Mouse (Mus musculus) midbrain, postnatal 0 days (tissue): Measurements from ENCODE around the gene Sptlc2. TPM values are rescaled to one million over a fixed set of nuclear protein-coding genes. Genes with fewer than 3 reads are reported as not detected.
A peak's percentile ranks its signal among the peaks of the same experiment; 100 is the strongest.
"Not testable (repeated sequence)": the region's sequence is repeated elsewhere in the genome, so short reads cannot be mapped to it uniquely, and the experiment has no call there.

ENCODE experiments used
- ATAC-seq: fragments of 200-750 bp; cut with Nextera tagmentation; 2 replicates; pipeline ENCODE4 v1.8.0; 2017; ENCODE audit warnings: moderate number of reproducible peaks, mild to moderate bottlenecking, moderate TSS enrichment, moderate library complexity; ENCODE audit not compliant: low FRiP score
- DNase-seq: peaks from one replicate; pipeline ENCODE4 v3.0.0-alpha.2; 2015; ENCODE audit warnings: low spot score
- H3K27ac ChIP-seq: fragments of 300-500 bp; sonication (generic); 2 replicates; pipeline ENCODE4 v1.5.1; 2014; ENCODE audit warnings: low read depth, mild to moderate bottlenecking, low read length, mixed read lengths
- H3K27me3 ChIP-seq: fragments of 300-500 bp; sonication (generic); 2 replicates; pipeline ENCODE4 v1.6.1; 2014; ENCODE audit warnings: low read length, control low read depth, mixed read lengths; ENCODE audit not compliant: insufficient read depth
- H3K36me3 ChIP-seq: fragments of 300-500 bp; sonication (generic); 2 replicates; pipeline ENCODE4 v1.6.1; 2014; ENCODE audit warnings: low read length, control low read depth, mixed read lengths; ENCODE audit not compliant: insufficient read depth
- H3K4me1 ChIP-seq: fragments of 300-500 bp; sonication (generic); 2 replicates; pipeline ENCODE4 v1.6.1; 2014; ENCODE audit warnings: mild to moderate bottlenecking, control low read depth, antibody characterized with exemption, low read length, mixed read lengths; ENCODE audit not compliant: insufficient read depth
- H3K4me2 ChIP-seq: fragments of 300-500 bp; sonication (generic); 2 replicates; pipeline ENCODE4 v1.6.1; 2014; ENCODE audit warnings: low read depth, mild to moderate bottlenecking, low read length, mixed read lengths; ENCODE audit not compliant: poor library complexity, severe bottlenecking
- H3K4me3 ChIP-seq: fragments of 300-500 bp; sonication (generic); 2 replicates; pipeline ENCODE4 v1.5.1; 2014; ENCODE audit warnings: low read depth, mild to moderate bottlenecking, low read length, moderate library complexity
- H3K9ac ChIP-seq: fragments of 300-500 bp; sonication (generic); replicated peaks from 2 replicates; pipeline ENCODE4 v1.6.1; 2014; ENCODE audit warnings: mild to moderate bottlenecking, low read length, moderate library complexity, mixed read lengths; ENCODE audit not compliant: poor library complexity, severe bottlenecking
- H3K9me3 ChIP-seq: fragments of 300-500 bp; sonication (generic); 2 replicates; pipeline ENCODE4 v1.6.1; 2016; ENCODE audit warnings: low read length, control low read depth
- CTCF ChIP-seq: IDR thresholded peaks from 2 replicates; pipeline ENCODE4 v1.5.1; 2016; ENCODE audit warnings: antibody characterized with exemption, mild to moderate bottlenecking
- WGBS: fragments of 180-500 bp; shearing (Covaris S2); extraction: QIAGEN DNeasy Blood & Tissue Kit; methylation state at CpG from one replicate; pipeline ENCODE4 v1.1.7; 2014; 5-methylcytosine and 5-hydroxymethylcytosine counted together
- polyA plus RNA-seq: library from polyadenylated mRNA; unstranded; fragments of >200 nt; fragmentation: Nextera tagmentation; extraction: Ambion mirVana; gene quantifications from 2 replicates; pipeline ENCODE4 v1.2.1, GENCODE M21; 2015
- total RNA-seq: library from RNA; depleted of rRNA; stranded (reverse); fragments of >200 nt; gene quantifications from 2 replicates; pipeline ENCODE4 v1.2.3, GENCODE M21; 2014

Gene Sptlc2
- total and polyA plus RNA-seq, 2 experiments from 2014 or later: 41.5 to 99.6 TPM

- Histone ChIP-seq H3K36me3 (no peaks in the 10 kb centered on the region), H3K9ac (no peak overlapping the region), H3K4me3 (no peak overlapping the region), H3K4me1 (no peaks in the 10 kb centered on the region), H3K4me2 (no peak overlapping the region), H3K27ac (no peak overlapping the region), H3K9me3 (no peaks in the 10 kb centered on the region), H3K27me3 (no peaks in the 10 kb centered on the region)
- WGBS: 89% methylated on average over 3 of the region's 3 CpGs
- no peak for TF ChIP-seq CTCF
- DNase-seq (no peak), ATAC-seq (no peak)
These were observed 68.9 kb downstream of the Sptlc2 start for GRCm38 (mm10) chr12:87319229-87319628.

GRCm38 (mm10) chr12:87317951-87318350 is 70.2 kb downstream of the Sptlc2 start:
- Histone ChIP-seq H3K36me3 (no peaks in the 10 kb centered on the region), H3K4me1 (no peaks in the 10 kb centered on the region), H3K4me3 (no peak overlapping the region), H3K9me3 (no peaks in the 10 kb centered on the region), H3K27me3 (no peaks in the 10 kb centered on the region), H3K27ac (no peak overlapping the region), H3K4me2 (no peak overlapping the region), H3K9ac (no peak overlapping the region)
- ATAC-seq: no peak
- TF ChIP-seq CTCF: no peak
- no peak for DNase-seq
- 54% methylated on average over 1 of the region's 1 CpGs for WGBS

- Histone ChIP-seq H3K9ac (no peak overlapping the region), H3K9me3 (no peaks in the 10 kb centered on the region), H3K27me3 (no peaks in the 10 kb centered on the region), H3K27ac (no peak overlapping the region), H3K4me3 (no peak overlapping the region), H3K4me2 (no peak overlapping the region), H3K4me1 (no peaks in the 10 kb centered on the region), H3K36me3 (peaks cover 27% of the 10 kb centered on the region)
- WGBS: 61% methylated on average over 2 of the region's 2 CpGs
- ATAC-seq (no peak), DNase-seq (no peak)
- TF ChIP-seq CTCF: no peak
These were observed 75.1 kb downstream of the Sptlc2 start for GRCm38 (mm10) chr12:87313098-87313497.

- not testable (repeated sequence) for H3K4me1 ChIP-seq, H3K4me3 ChIP-seq, DNase-seq, H3K4me2 ChIP-seq, H3K9ac ChIP-seq, H3K27ac ChIP-seq, H3K9me3 ChIP-seq, H3K27me3 ChIP-seq
- peaks cover 20% of the 10 kb centered on the region for H3K36me3 ChIP-seq
- peak; percentile 66 for ATAC-seq
- WGBS: 58% methylated on average over 4 of the region's 4 CpGs
These were observed 81.6 kb downstream of the Sptlc2 start for GRCm38 (mm10) chr12:87306584-87306844.

- Histone ChIP-seq H3K4me3 (no peak overlapping the region), H3K9ac (no peak overlapping the region), H3K4me1 (no peaks in the 10 kb centered on the region; the same call in 1 of the 2 replicates), H3K27me3 (no peaks in the 10 kb centered on the region), H3K4me2 (no peak overlapping the region), H3K27ac (no peak overlapping the region; the same call in 1 of the 2 replicates), H3K36me3 (peaks cover 20% of the 10 kb centered on the region), H3K9me3 (no peaks in the 10 kb centered on the region)
- WGBS: 18% methylated on average over 13 of the region's 13 CpGs
- TF ChIP-seq CTCF: no peak
- ATAC-seq (peak; percentile 65), DNase-seq (no peak)
These were observed 82.2 kb downstream of the Sptlc2 start for GRCm38 (mm10) chr12:87305767-87306583.

GRCm38 (mm10) chr12:87301189-87301588 is 87.0 kb downstream of the Sptlc2 start:
- DNase-seq (no peak), ATAC-seq (no peak)
- Histone ChIP-seq H3K36me3 (no peaks in the 10 kb centered on the region), H3K4me3 (no peak overlapping the region), H3K9ac (no peak overlapping the region), H3K27ac (no peak overlapping the region), H3K27me3 (peaks cover 11% of the 10 kb centered on the region; the same call in 1 of the 2 replicates), H3K9me3 (no peaks in the 10 kb centered on the region), H3K4me2 (no peak overlapping the region), H3K4me1 (no peaks in the 10 kb centered on the region; the same call in 1 of the 2 replicates)
- WGBS: 49% methylated on average over 4 of the region's 4 CpGs
- TF ChIP-seq CTCF: no peak
